Mouse (Mus musculus): ENCODE data around the gene Comp.

The Comp gene

GRCm38 (mm10) chr8:70373397-70374317, at the start of gene Comp:
Gene Comp (plus strand): TSS chr8:70373558.
- DNase-seq, result peak; percentile 39

- DNase-seq, result no peak
Observed at GRCm38 (mm10) chr8:70323716-70324115, 49.6 kb upstream of the Comp start.

GRCm38 (mm10) chr8:70327512-70327911, 45.8 kb upstream of the Comp start:
- no peak for DNase-seq

GRCm38 (mm10) chr8:70329124-70329834, 44.1 kb upstream of the Comp start, which contains the start of gene Gdf1:
Gene Gdf1 (plus strand): TSS chr8:70329817.
- no peak for DNase-seq

- DNase-seq, result no peak
Observed at GRCm38 (mm10) chr8:70329835-70330740, 43.3 kb upstream of the Comp start.

- peak; percentile 49 for DNase-seq
Observed at GRCm38 (mm10) chr8:70330741-70331364, 42.5 kb upstream of the Comp start.

- DNase-seq, result no peak
Observed at GRCm38 (mm10) chr8:70331526-70331925, 41.8 kb upstream of the Comp start.

- peak; percentile 42 for DNase-seq
Observed at GRCm38 (mm10) chr8:70332070-70332877, 41.1 kb upstream of the Comp start.

- no peak for DNase-seq
Observed at GRCm38 (mm10) chr8:70332878-70333202, 40.5 kb upstream of the Comp start.

- DNase-seq, result no peak
Observed at GRCm38 (mm10) chr8:70338931-70339330, 34.4 kb upstream of the Comp start.

- DNase-seq, result no peak
Observed at GRCm38 (mm10) chr8:70340659-70341058, 32.7 kb upstream of the Comp start.

GRCm38 (mm10) chr8:70342007-70342406, 31.4 kb upstream of the Comp start:
- DNase-seq, result no peak

- no peak for DNase-seq
Observed at GRCm38 (mm10) chr8:70343076-70343475, 30.3 kb upstream of the Comp start.

GRCm38 (mm10) chr8:70343696-70344095, 29.7 kb upstream of the Comp start:
- peak; percentile 68 for DNase-seq

- no peak for DNase-seq
Observed at GRCm38 (mm10) chr8:70344279-70344678, 29.1 kb upstream of the Comp start.

- DNase-seq, result no peak
Observed at GRCm38 (mm10) chr8:70347443-70347842, 25.9 kb upstream of the Comp start.

GRCm38 (mm10) chr8:70347860-70348420, 25.4 kb upstream of the Comp start:
- DNase-seq, result no peak

- peak; percentile 26 for DNase-seq
Observed at GRCm38 (mm10) chr8:70351035-70351999, 22.0 kb upstream of the Comp start.

GRCm38 (mm10) chr8:70352000-70352384, 21.4 kb upstream of the Comp start:
- DNase-seq, result no peak

GRCm38 (mm10) chr8:70352657-70353151, 20.7 kb upstream of the Comp start:
- DNase-seq, result peak; percentile 79
